Mouse (Mus musculus): ENCODE measurements around the gene Adam1b. TPM values are rescaled to one million over a fixed set of nuclear protein-coding genes. Genes with fewer than 3 reads are reported as not detected.
"Not testable (repeated sequence)": the region's sequence is repeated elsewhere in the genome, so short reads cannot be mapped to it uniquely, and the experiment has no call there.

Adam1b gene
- total and polyA plus RNA-seq, 2 experiments from 2014 or later, result not detected

GRCm38 (mm10) chr5:121518983-121519382 lies 15.7 kb upstream of the Adam1b start:
- WGBS, result 95% methylated on average over 9 of the region's 9 CpGs
- H3K9me3 ChIP-seq (ENCODE audit: low read length), result no peaks in the 10 kb centered on the region
- H3K9ac ChIP-seq (replicated peaks; ENCODE audit: low read length, poor library complexity, severe bottlenecking), result no peak overlapping the region

DNA sequence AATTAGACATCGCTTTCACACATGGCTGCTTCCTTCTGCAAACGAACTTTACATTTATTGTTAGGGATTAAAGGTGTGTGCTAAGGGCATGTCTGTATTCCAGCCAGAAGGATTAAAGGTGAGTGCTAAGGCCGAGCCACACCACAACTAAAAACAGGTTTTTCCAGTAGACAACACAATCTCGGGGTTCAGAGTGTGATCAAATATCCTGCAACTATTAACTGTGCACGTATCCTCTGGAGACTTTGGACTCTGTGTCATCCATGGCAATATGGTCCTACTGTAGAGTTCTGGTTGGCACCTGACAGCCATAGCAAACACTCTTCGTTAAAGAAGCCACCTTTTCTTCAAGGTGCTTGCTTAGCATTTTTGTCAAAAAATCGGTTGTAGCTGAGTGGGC lies 6.8 kb upstream of the Adam1b start:
- H3K36me3 ChIP-seq (ENCODE audit: insufficient read depth, low read length), result no peaks in the 10 kb centered on the region
- no peak overlapping the region for H3K9ac ChIP-seq (replicated peaks; ENCODE audit: low read length, poor library complexity, severe bottlenecking)
- no peak overlapping the region for H3K4me2 ChIP-seq (ENCODE audit: low read depth, low read length, poor library complexity, severe bottlenecking)
- no peaks in the 10 kb centered on the region for H3K4me1 ChIP-seq (ENCODE audit: insufficient read depth, low read length)
- 81% methylated on average over 7 of the region's 7 CpGs for WGBS
- H3K27me3 ChIP-seq (ENCODE audit: insufficient read depth, low read length), result no peaks in the 10 kb centered on the region
- H3K4me3 ChIP-seq (ENCODE audit: low read depth, low read length), result no peak overlapping the region
- H3K27ac ChIP-seq (ENCODE audit: low read depth, low read length), result no peak overlapping the region
- no peak for DNase-seq (ENCODE audit: low spot score)
- H3K9me3 ChIP-seq (ENCODE audit: low read length), result no peaks in the 10 kb centered on the region
- no peak for TF ChIP-seq CTCF (IDR thresholded peaks at IDR 0.05)
- no peak for ATAC-seq (ENCODE audit: low FRiP score)

More at GRCm38 (mm10) chr5:121518983-121519382, 15.7 kb upstream of the Adam1b start:
- Histone ChIP-seq H3K4me3 (ENCODE audit: low read depth, low read length) (no peak overlapping the region), H3K4me2 (ENCODE audit: low read depth, low read length, poor library complexity, severe bottlenecking) (no peak overlapping the region), H3K4me1 (ENCODE audit: insufficient read depth, low read length) (no peaks in the 10 kb centered on the region), H3K36me3 (ENCODE audit: insufficient read depth, low read length) (peaks cover 12% of the 10 kb centered on the region), H3K27ac (ENCODE audit: low read depth, low read length) (no peak overlapping the region), H3K27me3 (ENCODE audit: insufficient read depth, low read length) (no peaks in the 10 kb centered on the region)
- no peak for ATAC-seq (ENCODE audit: low FRiP score)
- TF ChIP-seq CTCF (IDR thresholded peaks at IDR 0.05), result no peak
- DNase-seq (ENCODE audit: low spot score), result no peak

GRCm38 (mm10) chr5:121506846-121507245 lies 3.6 kb upstream of the Adam1b start:
- H3K9me3 ChIP-seq (ENCODE audit: low read length), result no peaks in the 10 kb centered on the region
- no peaks in the 10 kb centered on the region for H3K27me3 ChIP-seq (ENCODE audit: insufficient read depth, low read length)
- no peaks in the 10 kb centered on the region for H3K36me3 ChIP-seq (ENCODE audit: insufficient read depth, low read length)
- no peak overlapping the region for H3K9ac ChIP-seq (replicated peaks; ENCODE audit: low read length, poor library complexity, severe bottlenecking)
- no peaks in the 10 kb centered on the region for H3K4me1 ChIP-seq (ENCODE audit: insufficient read depth, low read length)
- DNase-seq (ENCODE audit: low spot score) (no peak), ATAC-seq (ENCODE audit: low FRiP score) (no peak)
- WGBS, result 97% methylated on average over 1 of the region's 1 CpGs
- no peak for TF ChIP-seq CTCF (IDR thresholded peaks at IDR 0.05)
- no peak overlapping the region for H3K4me2 ChIP-seq (ENCODE audit: low read depth, low read length, poor library complexity, severe bottlenecking)
- no peak overlapping the region for H3K4me3 ChIP-seq (ENCODE audit: low read depth, low read length)
- H3K27ac ChIP-seq (ENCODE audit: low read depth, low read length), result no peak overlapping the region

DNA sequence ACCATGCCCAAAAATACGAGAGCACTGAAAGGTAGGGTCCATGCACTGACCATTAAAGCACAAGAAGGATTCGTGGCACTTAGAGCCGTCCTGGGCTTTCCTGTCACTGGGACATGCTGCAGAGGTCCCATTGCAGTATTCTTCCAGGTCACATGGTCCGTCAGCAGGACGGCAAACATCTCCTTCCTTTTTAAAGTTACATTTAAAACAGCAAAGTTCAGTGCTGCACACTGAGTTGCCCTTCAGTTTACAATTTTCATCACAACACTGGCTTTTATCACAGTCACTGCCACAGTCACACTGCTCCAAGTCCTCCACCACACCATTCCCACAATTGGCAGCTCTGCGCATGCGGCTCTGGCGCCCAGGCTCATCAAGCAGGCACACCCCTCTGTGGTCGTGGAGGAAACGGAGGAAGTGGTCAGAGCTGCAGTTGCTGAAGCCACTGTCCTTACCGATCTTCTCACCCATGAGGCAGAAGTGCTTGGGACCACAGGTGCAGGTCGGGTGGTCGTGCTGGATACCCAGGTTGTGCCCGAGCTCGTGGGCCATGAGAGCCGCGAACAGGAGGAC lies 1.7 kb downstream of the Adam1b start:
- not testable (repeated sequence) for H3K27ac ChIP-seq (ENCODE audit: low read depth, low read length); H3K36me3 ChIP-seq (ENCODE audit: insufficient read depth, low read length); ATAC-seq (ENCODE audit: low FRiP score); H3K9ac ChIP-seq (replicated peaks; ENCODE audit: low read length, poor library complexity, severe bottlenecking); H3K4me3 ChIP-seq (ENCODE audit: low read depth, low read length); H3K9me3 ChIP-seq (ENCODE audit: low read length); DNase-seq (ENCODE audit: low spot score); H3K27me3 ChIP-seq (ENCODE audit: insufficient read depth, low read length); H3K4me2 ChIP-seq (ENCODE audit: low read depth, low read length, poor library complexity, severe bottlenecking); H3K4me1 ChIP-seq (ENCODE audit: insufficient read depth, low read length)
- WGBS, result 72% methylated on average over 10 of the region's 17 CpGs

DNA sequence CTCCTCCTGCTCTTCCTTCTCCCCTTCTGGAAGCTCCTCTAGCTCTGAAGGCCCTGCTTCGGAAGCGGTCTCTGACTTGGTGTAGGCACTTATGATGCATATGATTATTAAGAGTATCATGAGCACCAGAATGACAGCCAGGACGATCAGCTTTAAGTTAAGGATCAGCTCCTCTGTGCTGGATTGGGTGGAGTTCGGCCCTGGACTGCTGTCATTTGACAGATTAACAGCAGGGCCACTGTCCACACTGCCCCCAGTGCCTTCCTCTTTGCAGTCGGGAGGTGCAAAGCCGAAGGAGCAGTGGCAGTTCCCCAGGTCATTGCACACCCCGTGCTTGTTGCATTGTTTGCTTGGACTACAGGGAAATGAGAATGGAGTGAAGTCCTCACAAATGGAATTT lies 2.5 kb downstream of the Adam1b start:
- no peak for TF ChIP-seq CTCF (IDR thresholded peaks at IDR 0.05)

DNA sequence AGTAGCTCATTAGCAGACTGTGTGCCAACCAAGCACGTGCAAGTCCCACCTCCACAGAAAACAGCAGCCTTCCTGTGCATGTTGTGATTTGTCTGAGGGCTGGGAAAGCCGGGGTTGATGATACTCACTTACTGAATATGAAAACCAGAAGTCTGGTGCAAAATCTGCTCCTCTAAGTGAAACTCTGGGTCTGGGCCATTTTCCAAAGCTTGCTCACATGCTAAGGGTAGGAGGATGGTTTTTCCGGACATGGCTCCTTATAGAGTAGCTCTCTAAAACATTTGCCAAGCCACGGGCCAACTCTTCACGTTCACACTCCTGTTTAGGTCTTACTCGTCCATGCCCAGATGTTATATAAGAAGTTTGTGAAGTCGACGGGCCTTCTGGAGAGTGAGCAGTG lies 9.9 kb downstream of the Adam1b start:
- no peak overlapping the region for H3K4me2 ChIP-seq (ENCODE audit: low read depth, low read length, poor library complexity, severe bottlenecking)
- no peak for TF ChIP-seq CTCF (IDR thresholded peaks at IDR 0.05)
- WGBS, result 80% methylated on average over 8 of the region's 8 CpGs
- no peak for ATAC-seq (ENCODE audit: low FRiP score)
- H3K27me3 ChIP-seq (ENCODE audit: insufficient read depth, low read length), result no peaks in the 10 kb centered on the region
- no peak overlapping the region for H3K27ac ChIP-seq (ENCODE audit: low read depth, low read length)
- H3K4me1 ChIP-seq (ENCODE audit: insufficient read depth, low read length), result no peaks in the 10 kb centered on the region
- H3K9me3 ChIP-seq (ENCODE audit: low read length), result no peaks in the 10 kb centered on the region
- DNase-seq (ENCODE audit: low spot score), result no peak
- H3K4me3 ChIP-seq (ENCODE audit: low read depth, low read length), result no peak overlapping the region
- H3K9ac ChIP-seq (replicated peaks; ENCODE audit: low read length, poor library complexity, severe bottlenecking), result no peak overlapping the region
- H3K36me3 ChIP-seq (ENCODE audit: insufficient read depth, low read length), result no peaks in the 10 kb centered on the region

More for the DNA sequence above, 2.5 kb downstream of the Adam1b start:
- Histone ChIP-seq H3K27me3 (ENCODE audit: insufficient read depth, low read length) (no peaks in the 10 kb centered on the region), H3K9ac (replicated peaks; ENCODE audit: low read length, poor library complexity, severe bottlenecking) (no peak overlapping the region), H3K9me3 (ENCODE audit: low read length) (no peaks in the 10 kb centered on the region), H3K27ac (ENCODE audit: low read depth, low read length) (no peak overlapping the region), H3K36me3 (ENCODE audit: insufficient read depth, low read length) (no peaks in the 10 kb centered on the region), H3K4me1 (ENCODE audit: insufficient read depth, low read length) (no peaks in the 10 kb centered on the region), H3K4me2 (ENCODE audit: low read depth, low read length, poor library complexity, severe bottlenecking) (no peak overlapping the region), H3K4me3 (ENCODE audit: low read depth, low read length) (no peak overlapping the region)
- DNase-seq (ENCODE audit: low spot score), result no peak
- WGBS, result 75% methylated on average over 7 of the region's 7 CpGs
- no peak for ATAC-seq (ENCODE audit: low FRiP score)
